In genomic region chr9:119970221-119970620, GRCm38 (mm10) we compare ENCODE assay signal across 8 mouse cellular contexts. TPM values are rescaled to one million over a fixed set of nuclear protein-coding genes. Genes with fewer than 3 reads are reported as not detected.
DNase-seq lines count a peak whose midpoint lies in the region; ATAC-seq lines count a peak whose summit lies in the region.

No protein-coding gene starts in this region.

- 33% methylated on average over 6 of the region's 6 CpGs for WGBS in heart, embryonic 14.5 days
- WGBS in midbrain, embryonic 10.5 days, result 46% methylated on average over 6 of the region's 6 CpGs

- peak; percentile 56 for DNase-seq in 416B (ENCODE audit: low read depth)
- peak; percentile 70 for DNase-seq in CD4-positive, CD25-positive, alpha-beta regulatory T cell, adult 2 months (ENCODE audit: low read depth, low spot score)
- DNase-seq in cerebellum, adult 8-10 months, result peak; percentile 72
- peak; percentile 79 for DNase-seq in kidney, postnatal 14 days
- peak; percentile 33 for DNase-seq in midbrain, embryonic 10.5 days (ENCODE audit: low spot score)
- peak; percentile 59 for DNase-seq in urinary bladder, adult 2 months (ENCODE audit: low spot score)

- no peak overlapping the region for H3K4me2 ChIP-seq in heart, embryonic 14.5 days (ENCODE audit: low read length)

- H3K27ac ChIP-seq in heart, embryonic 14.5 days (replicated peaks in 1 of 2; ENCODE audit: control insufficient read depth in 1 of 2, insufficient read depth in 1 of 2, low read depth in 2 of 2, low read length in 2 of 2), result peak overlapping the region; percentile 4 to 49; a peak in 1 of 4 replicates
- H3K27ac ChIP-seq in midbrain, embryonic 10.5 days (replicated peaks), result 0 out of 2 replicates have a peak overlapping the region, but pooled peaks have one; percentile 9

- H3K4me1 ChIP-seq in heart, embryonic 14.5 days (ENCODE audit: control insufficient read depth in 2 of 2, insufficient read depth in 2 of 2, low read length in 2 of 2), result peaks cover 13 to 27% of the 10 kb centered on the region in 2 experiments
- H3K4me1 ChIP-seq in midbrain, embryonic 10.5 days, result peaks cover 11% of the 10 kb centered on the region

- no peaks in the 10 kb centered on the region for H3K9me3 ChIP-seq in heart, embryonic 14.5 days (ENCODE audit: control insufficient read depth, low read length)
- H3K9me3 ChIP-seq in midbrain, embryonic 10.5 days (replicated peaks), result no peaks in the 10 kb centered on the region

- peaks cover 37% of the 10 kb centered on the region for H3K36me3 ChIP-seq in heart, embryonic 14.5 days (ENCODE audit: control insufficient read depth, insufficient read depth, low read length)
- peaks cover 32% of the 10 kb centered on the region for H3K36me3 ChIP-seq in midbrain, embryonic 10.5 days

- peak overlapping the region; percentile 17; the same call in 1 of the 2 replicates for H3K9ac ChIP-seq in heart, embryonic 14.5 days (ENCODE audit: low read length)

- no peaks in the 10 kb centered on the region for H3K27me3 ChIP-seq in heart, embryonic 14.5 days (ENCODE audit: control insufficient read depth, insufficient read depth, low read length)
- H3K27me3 ChIP-seq in midbrain, embryonic 10.5 days (ENCODE audit: low read depth, poor library complexity, severe bottlenecking), result no peaks in the 10 kb centered on the region

- ATAC-seq in heart, embryonic 14.5 days (ENCODE audit: insufficient number of reproducible peaks, insufficient read depth, low FRiP score, low read depth), result no peak
- no peak for ATAC-seq in erythroid progenitor cell, adult 5-6 weeks (replicated peaks; ENCODE audit: low FRiP score, poor library complexity, severe bottlenecking)

- H3K4me3 ChIP-seq in heart, embryonic 14.5 days (ENCODE audit: control insufficient read depth in 1 of 2, insufficient read depth in 1 of 2, low read depth in 1 of 2, low read length in 2 of 2), result no peak overlapping the region
- H3K4me3 ChIP-seq in midbrain, embryonic 10.5 days, result no peak overlapping the region

RNA-seq across cellular contexts. Expression of gene Csrnp1, which starts 14.2 kb away (rescaled TPM):
- 1.7 and 3.2 TPM in 2 replicates for polyA plus RNA-seq in heart, embryonic 14.5 days (2014; fragmentation: Nextera tagmentation; extraction: Ambion mirVana)
- 1.9 and 2.7 TPM in 2 replicates for polyA plus RNA-seq in midbrain, embryonic 10.5 days (2016; fragmentation: Nextera tagmentation; extraction: Ambion mirVana)
- 15.6 and 26.4 TPM in 2 replicates for polyA plus RNA-seq in urinary bladder, adult 2 months (2012; rRNA removed)
- 2.1 and 2.2 TPM in 2 replicates for total RNA-seq in erythroid progenitor cell, adult 5-6 weeks (2015; ENCODE audit: low replicate concordance)
- total RNA-seq in erythroid progenitor cell, adult 5-6 weeks (2017; ENCODE audit: low replicate concordance), result 1.4 and 3.0 TPM in 2 replicates

RNA-seq across cellular contexts. Expression of gene Ttc21a, which starts 32.8 kb away (rescaled TPM):
- polyA plus RNA-seq in heart, embryonic 14.5 days (2014; fragmentation: Nextera tagmentation; extraction: Ambion mirVana), result 0.07 and 0.49 TPM in 2 replicates
- 0.16 and 0.42 TPM in 2 replicates for polyA plus RNA-seq in midbrain, embryonic 10.5 days (2016; fragmentation: Nextera tagmentation; extraction: Ambion mirVana)
- polyA plus RNA-seq in urinary bladder, adult 2 months (2012; rRNA removed), result 1.2 and 1.4 TPM in 2 replicates
- total RNA-seq in erythroid progenitor cell, adult 5-6 weeks (2015; ENCODE audit: low replicate concordance), result 2.1 TPM in 1 of 2 replicates, not detected in the other
- 1.5 TPM in 1 of 2 replicates, not detected in the other for total RNA-seq in erythroid progenitor cell, adult 5-6 weeks (2017; ENCODE audit: low replicate concordance)

RNA-seq across cellular contexts. Expression of gene Gorasp1, which starts 32.9 kb away (rescaled TPM):
- polyA plus RNA-seq in heart, embryonic 14.5 days (2014; fragmentation: Nextera tagmentation; extraction: Ambion mirVana), result 19.5 and 23.2 TPM in 2 replicates
- polyA plus RNA-seq in midbrain, embryonic 10.5 days (2016; fragmentation: Nextera tagmentation; extraction: Ambion mirVana), result 27.3 and 29.4 TPM in 2 replicates
- polyA plus RNA-seq in urinary bladder, adult 2 months (2012; rRNA removed), result 27.6 and 30.6 TPM in 2 replicates
- 2.5 and 4.2 TPM in 2 replicates for total RNA-seq in erythroid progenitor cell, adult 5-6 weeks (2015; ENCODE audit: low replicate concordance)
- total RNA-seq in erythroid progenitor cell, adult 5-6 weeks (2017; ENCODE audit: low replicate concordance), result 0.90 and 2.3 TPM in 2 replicates

RNA-seq across cellular contexts. Expression of gene Xirp1, which starts 53.2 kb away (rescaled TPM):
- polyA plus RNA-seq in heart, embryonic 14.5 days (2014; fragmentation: Nextera tagmentation; extraction: Ambion mirVana), result 57.1 and 59.9 TPM in 2 replicates
- not detected in 2 replicates for polyA plus RNA-seq in midbrain, embryonic 10.5 days (2016; fragmentation: Nextera tagmentation; extraction: Ambion mirVana)
- polyA plus RNA-seq in urinary bladder, adult 2 months (2012; rRNA removed), result 0.11 and 0.22 TPM in 2 replicates
- total RNA-seq in erythroid progenitor cell, adult 5-6 weeks (2015; ENCODE audit: low replicate concordance), result not detected in 2 replicates
- not detected in 2 replicates for total RNA-seq in erythroid progenitor cell, adult 5-6 weeks (2017; ENCODE audit: low replicate concordance)
